Mouse (Mus musculus) inflammation-experienced regulatory T-cells, adult 6 months (primary cell): ENCODE measurements around the gene Wdr62. TPM values are rescaled to one million over a fixed set of nuclear protein-coding genes. Genes with fewer than 3 reads are reported as not detected.
"Not testable (repeated sequence)": the region's sequence is repeated elsewhere in the genome, so short reads cannot be mapped to it uniquely, and the experiment has no call there.

Experiments
- ATAC-seq: one replicate; pipeline ENCODE4 v1.8.0; 2017
- polyA plus RNA-seq, 3 experiments: library from polyadenylated mRNA; unstranded; fragments of 100-300 nt; shearing (Covaris generic); gene quantifications; one replicate each; pipeline ENCODE4 v1.2.1; 2017

Wdr62 gene
- polyA plus RNA-seq, 3 experiments from 2014 or later = 1.5 to 5.3 (median 1.5) TPM

GRCm38 (mm10) chr7:30251956-30252954 is 28.0 kb downstream of the Wdr62 start:
- ATAC-seq = no peak

- ATAC-seq = not testable (repeated sequence)
These were observed 42.8 kb downstream of the Wdr62 start for GRCm38 (mm10) chr7:30237374-30237773.

- ATAC-seq = no peak
These were observed 44.6 kb downstream of the Wdr62 start, which contains the start of gene Ovol3 for GRCm38 (mm10) chr7:30235625-30236024. Gene Ovol3, minus strand, starts transcription at chr7:30235725.

- ATAC-seq = no peak
These were observed 45.1 kb downstream of the Wdr62 start for GRCm38 (mm10) chr7:30235091-30235490.

GRCm38 (mm10) chr7:30234276-30234858 is 45.9 kb downstream of the Wdr62 start:
- no peak for ATAC-seq

GRCm38 (mm10) chr7:30233387-30233786 is 46.8 kb downstream of the Wdr62 start:
- no peak for ATAC-seq

- ATAC-seq = no peak
These were observed 47.5 kb downstream of the Wdr62 start for GRCm38 (mm10) chr7:30232631-30233148.

GRCm38 (mm10) chr7:30231669-30232454 is 48.4 kb downstream of the Wdr62 start, which contains the start of the genes Polr2i and Tbcb:
Gene Polr2i, plus strand, starts transcription at chr7:30231948.
Gene Tbcb, minus strand, starts transcription at chr7:30232272.
- ATAC-seq = peak; percentile 95

GRCm38 (mm10) chr7:30231328-30231668 is 48.9 kb downstream of the Wdr62 start:
- ATAC-seq = no peak

GRCm38 (mm10) chr7:30224206-30224605 is 56.0 kb downstream of the Wdr62 start:
- no peak for ATAC-seq

- ATAC-seq = no peak
These were observed 58.0 kb downstream of the Wdr62 start for GRCm38 (mm10) chr7:30222205-30222604.

- no peak for ATAC-seq
These were observed 58.8 kb downstream of the Wdr62 start for GRCm38 (mm10) chr7:30221433-30221832.

GRCm38 (mm10) chr7:30220008-30220356 is 60.2 kb downstream of the Wdr62 start:
- peak; percentile 8 for ATAC-seq

GRCm38 (mm10) chr7:30219293-30220007 is 60.8 kb downstream of the Wdr62 start:
- peak; percentile 54 for ATAC-seq

GRCm38 (mm10) chr7:30217277-30217676 is 62.9 kb downstream of the Wdr62 start:
- no peak for ATAC-seq

- ATAC-seq = peak; percentile 68
These were observed 63.5 kb downstream of the Wdr62 start for GRCm38 (mm10) chr7:30216723-30217151.

GRCm38 (mm10) chr7:30215875-30216274 is 64.3 kb downstream of the Wdr62 start:
- no peak for ATAC-seq

- ATAC-seq = no peak
These were observed 66.3 kb downstream of the Wdr62 start for GRCm38 (mm10) chr7:30213881-30214280.

GRCm38 (mm10) chr7:30211025-30211424 is 69.2 kb downstream of the Wdr62 start:
- ATAC-seq = no peak

- ATAC-seq = not testable (repeated sequence)
These were observed 73.9 kb downstream of the Wdr62 start for GRCm38 (mm10) chr7:30206364-30206763.

GRCm38 (mm10) chr7:30205383-30205782 is 74.8 kb downstream of the Wdr62 start:
- peak; percentile 75 for ATAC-seq

- no peak for ATAC-seq
These were observed 75.8 kb downstream of the Wdr62 start for GRCm38 (mm10) chr7:30204380-30204779.
